Mouse (Mus musculus) thymus, adult 2 months (tissue): Measurements from ENCODE around the gene Tmprss4.

Experiments
- CTCF ChIP-seq: fragments of 200-500 bp; IDR thresholded peaks from 2 replicates; pipeline ENCODE4 v1.5.1; 2012; ENCODE audit warnings: mild to moderate bottlenecking, control low read depth, low read length, moderate library complexity, borderline replicate concordance; ENCODE audit not compliant: control insufficient read depth, poor library complexity, insufficient read depth; ENCODE audit errors: extremely low read depth
- POLR2A ChIP-seq: fragments of 200-500 bp; IDR thresholded peaks from 2 replicates; pipeline ENCODE4 v1.6.1; 2012; ENCODE audit warnings: mild to moderate bottlenecking, low read length, control low read depth, moderate library complexity; ENCODE audit not compliant: control insufficient read depth, poor library complexity, insufficient read depth; ENCODE audit errors: extremely low read depth

- TF ChIP-seq POLR2A (no peak), CTCF (no peak)
These were observed 36.0 kb downstream of the Tmprss4 start for GRCm38 (mm10) chr9:45167903-45168302.
